Mouse (Mus musculus): ENCODE data around the gene Traf3.

DNA sequence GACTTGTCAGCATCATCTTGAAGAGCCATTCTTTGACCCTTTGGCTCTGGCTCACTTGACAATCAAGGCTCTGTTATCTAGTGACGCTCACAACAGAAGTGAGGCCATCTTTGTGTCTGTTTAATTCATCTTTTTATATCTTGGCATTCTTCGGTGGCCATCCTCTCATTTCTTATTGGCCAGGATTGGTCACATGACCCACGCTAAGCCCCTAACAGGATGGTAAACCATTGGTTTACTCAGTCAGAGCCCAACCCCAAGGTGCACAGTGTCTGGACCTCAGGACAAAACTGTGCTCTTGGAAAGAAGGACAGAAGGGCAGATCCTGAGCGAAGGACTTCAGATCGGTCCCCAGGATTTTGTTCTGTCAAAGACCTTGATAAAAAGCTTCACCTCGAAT, 13.6 kb upstream of the Traf3 start:
- TF ChIP-seq CTCF (IDR thresholded peaks at IDR 0.05; ENCODE audit: borderline replicate concordance, insufficient read depth, low read depth, low read length) (no peak), POLR2A (IDR thresholded peaks at IDR 0.05; ENCODE audit: borderline replicate concordance, insufficient read depth, low read length) (no peak)

Measured in cerebellum, adult 2 months (tissue).